ENCODE assay signal across 8 mouse cellular contexts in the genomic region with DNA sequence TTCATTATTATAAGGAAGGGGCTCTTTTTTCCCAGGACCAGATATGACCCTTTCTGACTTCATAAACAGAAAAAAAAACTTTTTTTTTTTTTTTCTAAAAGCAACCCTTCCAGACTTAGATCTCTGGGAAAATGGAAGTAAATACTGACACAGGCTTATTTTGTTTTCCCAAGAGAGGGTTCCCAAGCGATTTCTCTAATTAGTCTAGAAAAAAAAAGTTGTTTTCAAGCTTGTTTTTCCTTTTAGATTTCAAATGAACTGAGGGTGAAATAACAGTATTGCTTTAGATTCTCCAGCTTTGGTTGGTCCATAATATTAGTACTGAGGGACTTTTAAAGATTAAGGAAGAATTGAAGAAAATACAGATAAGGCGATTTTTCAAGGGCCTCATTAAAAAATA. TPM values are rescaled to one million over a fixed set of nuclear protein-coding genes. Genes with fewer than 3 reads are reported as not detected.
DNase-seq lines count a peak whose midpoint lies in the region; ATAC-seq lines count a peak whose summit lies in the region.

No protein-coding gene starts in this region.

- peaks cover 17% of the 10 kb centered on the region for H3K36me3 ChIP-seq in erythroblast, embryonic 14.5 days (ENCODE audit: control insufficient read depth)
- H3K36me3 ChIP-seq in neural tube, embryonic 11.5 days (ENCODE audit: control insufficient read depth, insufficient read depth, low read length) = no peaks in the 10 kb centered on the region
- peaks cover 4% of the 10 kb centered on the region; the same call in 1 of the 2 replicates for H3K36me3 ChIP-seq in liver, embryonic 13.5 days

- peak overlapping the region; percentile 42 for H3K4me2 ChIP-seq in neural tube, embryonic 11.5 days (ENCODE audit: low read depth)
- H3K4me2 ChIP-seq in liver, embryonic 13.5 days = peak overlapping the region; percentile 57

- 30% methylated on average over 2 of the region's 2 CpGs for WGBS in neural tube, embryonic 11.5 days
- WGBS in liver, embryonic 13.5 days (ENCODE audit: insufficient replicate concordance) = 26% methylated on average over 2 of the region's 2 CpGs

- ATAC-seq in erythroblast, adult 5-6 weeks (replicated peaks; ENCODE audit: low FRiP score, poor library complexity, severe bottlenecking) = no peak
- no peak for ATAC-seq in neural tube, embryonic 11.5 days (ENCODE audit: insufficient read depth, low FRiP score, low TSS enrichment)
- ATAC-seq in liver, embryonic 13.5 days (ENCODE audit: low read depth) = no peak

- no peak overlapping the region for H3K27ac ChIP-seq in neural tube, embryonic 11.5 days (ENCODE audit: low read depth, low read length)
- peak overlapping the region; percentile 49 for H3K27ac ChIP-seq in liver, embryonic 13.5 days

- no peaks in the 10 kb centered on the region for H3K9me3 ChIP-seq in erythroblast, embryonic 14.5 days (ENCODE audit: control insufficient read depth, low read length)
- H3K9me3 ChIP-seq in neural tube, embryonic 11.5 days (ENCODE audit: control insufficient read depth, low read length) = no peaks in the 10 kb centered on the region
- H3K9me3 ChIP-seq in liver, embryonic 13.5 days (replicated peaks) = no peaks in the 10 kb centered on the region

- peak overlapping the region; percentile 73 for H3K4me3 ChIP-seq in erythroblast, embryonic 14.5 days (replicated peaks)
- peak overlapping the region; percentile 81 for H3K4me3 ChIP-seq in neural tube, embryonic 11.5 days (ENCODE audit: low read depth, low read length)
- H3K4me3 ChIP-seq in liver, embryonic 13.5 days (replicated peaks) = peak overlapping the region; percentile 90

- DNase-seq in neural tube, embryonic 11.5 days (ENCODE audit: low spot score) = no peak
- DNase-seq in neural tube, embryonic 10.5 days (ENCODE audit: extremely low spot score, low spot score) = no peak
- DNase-seq in liver, embryonic 13.5 days = no peak
- DNase-seq in cerebellum, postnatal 36 days = no peak
- DNase-seq in B cell, adult 2 months = no peak
- DNase-seq in left cerebral cortex, adult 18-20 months (ENCODE audit: low spot score in 2 of 2) = no peak

- peak overlapping the region; percentile 97 for H3K9ac ChIP-seq in neural tube, embryonic 11.5 days (ENCODE audit: low read length)
- peak overlapping the region; percentile 59 for H3K9ac ChIP-seq in liver, embryonic 13.5 days

- H3K27me3 ChIP-seq in erythroblast, embryonic 14.5 days (ENCODE audit: control insufficient read depth) = no peaks in the 10 kb centered on the region
- no peaks in the 10 kb centered on the region for H3K27me3 ChIP-seq in neural tube, embryonic 11.5 days (ENCODE audit: control insufficient read depth, insufficient read depth, low read length)
- H3K27me3 ChIP-seq in liver, embryonic 13.5 days = no peaks in the 10 kb centered on the region

- peaks cover 49% of the 10 kb centered on the region for H3K4me1 ChIP-seq in erythroblast, embryonic 14.5 days (ENCODE audit: control insufficient read depth)
- peaks cover 10% of the 10 kb centered on the region; the same call in 1 of the 2 replicates for H3K4me1 ChIP-seq in neural tube, embryonic 11.5 days (ENCODE audit: control insufficient read depth, insufficient read depth, low read length)
- peaks cover 45% of the 10 kb centered on the region for H3K4me1 ChIP-seq in liver, embryonic 13.5 days (replicated peaks)

RNA-seq across cellular contexts. Expression of gene Tmem94, which starts 0.5 kb away (rescaled TPM):
- 6.1 and 6.3 TPM in 2 replicates for polyA plus RNA-seq in erythroblast, embryonic 14.5 days (2012)
- 5.6 and 8.5 TPM in 2 replicates for total RNA-seq in erythroblast, adult 5-6 weeks (2015; ENCODE audit: low replicate concordance)
- 8.7 and 13.5 TPM in 2 replicates for total RNA-seq in erythroblast, adult 5-6 weeks (2017; ENCODE audit: low replicate concordance)
- polyA plus RNA-seq in neural tube, embryonic 11.5 days (2014; fragmentation: Nextera tagmentation; extraction: Ambion mirVana) = 18.6 and 19.0 TPM in 2 replicates
- 8.2 and 10.9 TPM in 2 replicates for polyA plus RNA-seq in liver, embryonic 13.5 days (2015; fragmentation: Nextera tagmentation; extraction: Ambion mirVana)
- total RNA-seq in left cerebral cortex, adult 18-20 months (2021) = 10 to 100 TPM; 62.9 to 65.2 TPM

RNA-seq across cellular contexts. Expression of gene Caskin2, which starts 48.7 kb away (rescaled TPM):
- polyA plus RNA-seq in erythroblast, embryonic 14.5 days (2012) = 10.9 and 12.1 TPM in 2 replicates
- 4.0 and 4.8 TPM in 2 replicates for total RNA-seq in erythroblast, adult 5-6 weeks (2015; ENCODE audit: low replicate concordance)
- total RNA-seq in erythroblast, adult 5-6 weeks (2017; ENCODE audit: low replicate concordance) = 2.0 and 3.1 TPM in 2 replicates
- 16.4 and 19.1 TPM in 2 replicates for polyA plus RNA-seq in neural tube, embryonic 11.5 days (2014; fragmentation: Nextera tagmentation; extraction: Ambion mirVana)
- polyA plus RNA-seq in liver, embryonic 13.5 days (2015; fragmentation: Nextera tagmentation; extraction: Ambion mirVana) = 5.7 and 6.0 TPM in 2 replicates
- 10 to 100 TPM; 17.7 to 18.6 TPM for total RNA-seq in left cerebral cortex, adult 18-20 months (2021)

RNA-seq across cellular contexts. Expression of gene Tsen54, which starts 49.8 kb away (rescaled TPM):
- polyA plus RNA-seq in erythroblast, embryonic 14.5 days (2012) = 3.4 and 4.5 TPM in 2 replicates
- 1.7 and 5.6 TPM in 2 replicates for total RNA-seq in erythroblast, adult 5-6 weeks (2015; ENCODE audit: low replicate concordance)
- 1.4 and 2.2 TPM in 2 replicates for total RNA-seq in erythroblast, adult 5-6 weeks (2017; ENCODE audit: low replicate concordance)
- polyA plus RNA-seq in neural tube, embryonic 11.5 days (2014; fragmentation: Nextera tagmentation; extraction: Ambion mirVana) = 26.1 and 29.8 TPM in 2 replicates
- 19.3 and 20.1 TPM in 2 replicates for polyA plus RNA-seq in liver, embryonic 13.5 days (2015; fragmentation: Nextera tagmentation; extraction: Ambion mirVana)
- total RNA-seq in left cerebral cortex, adult 18-20 months (2021) = 10 to 100 TPM; 14.0 to 14.5 TPM

RNA-seq across cellular contexts. Expression of gene Grb2, which starts 56.3 kb away (rescaled TPM):
- 3.4 and 3.8 TPM in 2 replicates for polyA plus RNA-seq in erythroblast, embryonic 14.5 days (2012)
- 27.4 and 34.4 TPM in 2 replicates for total RNA-seq in erythroblast, adult 5-6 weeks (2015; ENCODE audit: low replicate concordance)
- 12.0 and 21.9 TPM in 2 replicates for total RNA-seq in erythroblast, adult 5-6 weeks (2017; ENCODE audit: low replicate concordance)
- polyA plus RNA-seq in neural tube, embryonic 11.5 days (2014; fragmentation: Nextera tagmentation; extraction: Ambion mirVana) = 86.7 and 89.8 TPM in 2 replicates
- polyA plus RNA-seq in liver, embryonic 13.5 days (2015; fragmentation: Nextera tagmentation; extraction: Ambion mirVana) = 56.7 and 63.5 TPM in 2 replicates
- total RNA-seq in left cerebral cortex, adult 18-20 months (2021) = 100 to 1,000 TPM; 204 to 206 TPM

RNA-seq across cellular contexts. Expression of gene Llgl2, which starts 59.2 kb away (rescaled TPM):
- polyA plus RNA-seq in erythroblast, embryonic 14.5 days (2012) = 2.1 and 2.3 TPM in 2 replicates
- 3.3 and 5.4 TPM in 2 replicates for total RNA-seq in erythroblast, adult 5-6 weeks (2015; ENCODE audit: low replicate concordance)
- total RNA-seq in erythroblast, adult 5-6 weeks (2017; ENCODE audit: low replicate concordance) = 0.34 TPM in 1 of 2 replicates, not detected in the other
- polyA plus RNA-seq in neural tube, embryonic 11.5 days (2014; fragmentation: Nextera tagmentation; extraction: Ambion mirVana) = 6.1 and 6.5 TPM in 2 replicates
- polyA plus RNA-seq in liver, embryonic 13.5 days (2015; fragmentation: Nextera tagmentation; extraction: Ambion mirVana) = 9.8 and 10.2 TPM in 2 replicates
- total RNA-seq in left cerebral cortex, adult 18-20 months (2021) = 1 to 10 TPM; 3.6 to 4.5 TPM
